Mouse (Mus musculus) liver, postnatal 0 days (tissue): ENCODE measurements around the gene Fam104a.

Experiments used
- CTCF ChIP-seq: sonication (generic); IDR thresholded peaks from 2 replicates; pipeline ENCODE4 v1.5.1; 2016; ENCODE audit warnings: antibody characterized with exemption, low read depth
- EP300 ChIP-seq: IDR thresholded peaks from 2 replicates; pipeline ENCODE4 v1.6.1; 2016; ENCODE audit warnings: antibody characterized with exemption, low read depth, mild to moderate bottlenecking

GRCm38 (mm10) chr11:113614476-113614875, 69.5 kb downstream of the Fam104a start:
- no peak for TF ChIP-seq EP300
- TF ChIP-seq CTCF: no peak
